Mouse (Mus musculus) liver, embryonic 12.5 days (tissue): Measurements from ENCODE around the gene Olig2. TPM values are rescaled to one million over a fixed set of nuclear protein-coding genes. Genes with fewer than 3 reads are reported as not detected.

ENCODE experiments used
- ATAC-seq: fragments of 200-750 bp; cut with Nextera tagmentation; 2 replicates; pipeline ENCODE4 v1.8.0; 2017; ENCODE audit warnings: moderate number of reproducible peaks, mild to moderate bottlenecking, moderate library complexity
- H3K27ac ChIP-seq: fragments of 300-500 bp; sonication (generic); 2 replicates; pipeline ENCODE4 v1.5.1; 2016; ENCODE audit warnings: mild to moderate bottlenecking
- H3K27me3 ChIP-seq: fragments of 300-500 bp; sonication (generic); replicated peaks from 2 replicates; pipeline ENCODE4 v1.6.1; 2016; ENCODE audit warnings: mild to moderate bottlenecking, moderate library complexity
- H3K36me3 ChIP-seq: fragments of 300-500 bp; sonication (generic); 2 replicates; pipeline ENCODE4 v1.6.1; 2016; ENCODE audit warnings: mild to moderate bottlenecking, moderate library complexity
- H3K4me1 ChIP-seq: fragments of 300-500 bp; sonication (generic); 2 replicates; pipeline ENCODE4 v1.6.1; 2016
- H3K4me2 ChIP-seq: fragments of 300-500 bp; sonication (generic); 2 replicates; pipeline ENCODE4 v1.6.1; 2016; ENCODE audit warnings: mild to moderate bottlenecking, moderate library complexity
- H3K4me3 ChIP-seq: fragments of 300-500 bp; sonication (generic); 2 replicates; pipeline ENCODE4 v1.5.1; 2016; ENCODE audit warnings: mild to moderate bottlenecking, moderate library complexity
- H3K9ac ChIP-seq: fragments of 300-500 bp; sonication (generic); 2 replicates; pipeline ENCODE4 v1.6.1; 2016; ENCODE audit warnings: mild to moderate bottlenecking, moderate library complexity
- H3K9me3 ChIP-seq: fragments of 300-500 bp; sonication (generic); replicated peaks from 2 replicates; pipeline ENCODE4 v1.6.1; 2016; ENCODE audit warnings: mild to moderate bottlenecking, moderate library complexity
- WGBS: fragments of 180-500 bp; shearing (Covaris S2); methylation state at CpG from one replicate; pipeline ENCODE4 v1.1.7; 2016; ENCODE audit not compliant: insufficient replicate concordance; 5-methylcytosine and 5-hydroxymethylcytosine counted together
- polyA plus RNA-seq: library from polyadenylated mRNA; unstranded; fragments of >200 nt; fragmentation: Nextera tagmentation; extraction: Ambion mirVana; gene quantifications from 2 replicates; pipeline ENCODE4 v1.2.1, GENCODE M21; 2016

Olig2 gene
- polyA plus RNA-seq, 1 experiment from 2014 or later = not detected

DNA sequence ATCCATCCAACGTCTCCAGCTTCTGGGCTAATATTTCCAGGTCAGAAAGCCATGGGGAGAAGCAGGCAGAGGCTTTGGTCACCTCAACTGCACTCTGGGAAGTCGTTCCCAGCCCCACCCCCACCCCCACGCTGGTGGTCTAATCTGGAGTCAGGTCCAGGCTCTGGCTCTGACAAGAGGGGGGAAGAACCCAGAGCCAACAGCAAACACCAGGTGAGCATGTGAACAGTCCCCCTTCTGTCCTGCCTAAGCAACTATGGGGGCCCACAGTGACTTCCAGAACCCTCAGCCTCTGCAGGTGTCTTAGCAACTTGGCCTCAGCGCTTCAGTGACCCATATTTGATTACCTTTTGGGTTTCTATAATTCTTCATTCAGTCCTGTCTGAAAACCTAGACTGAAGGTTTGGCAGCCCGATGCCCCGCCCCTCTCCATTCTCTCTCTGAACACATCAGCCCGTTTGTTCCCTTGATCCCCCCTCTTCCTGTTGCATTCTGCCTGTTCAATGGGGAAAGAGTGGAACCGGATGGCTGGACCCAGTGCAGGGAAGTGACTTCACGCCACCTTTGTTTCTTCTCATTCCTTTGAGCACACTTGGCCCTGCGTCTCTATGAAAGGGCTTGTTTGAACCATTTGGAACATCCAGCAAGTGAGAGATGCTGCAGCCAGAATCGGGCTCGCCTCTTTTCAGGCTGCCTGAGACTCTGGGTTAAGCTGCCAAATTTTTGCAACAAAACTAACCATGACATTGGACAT, 37.4 kb downstream of the Olig2 start:
- 33% methylated on average over 12 of the region's 12 CpGs for WGBS
- peaks cover 93% of the 10 kb centered on the region for H3K27me3 ChIP-seq
- no peak overlapping the region for H3K4me3 ChIP-seq
- no peaks in the 10 kb centered on the region for H3K9me3 ChIP-seq
- no peaks in the 10 kb centered on the region for H3K4me1 ChIP-seq
- no peak overlapping the region for H3K4me2 ChIP-seq
- no peak overlapping the region for H3K9ac ChIP-seq
- no peak overlapping the region for H3K27ac ChIP-seq
- ATAC-seq = no peak
- H3K36me3 ChIP-seq = no peaks in the 10 kb centered on the region

DNA sequence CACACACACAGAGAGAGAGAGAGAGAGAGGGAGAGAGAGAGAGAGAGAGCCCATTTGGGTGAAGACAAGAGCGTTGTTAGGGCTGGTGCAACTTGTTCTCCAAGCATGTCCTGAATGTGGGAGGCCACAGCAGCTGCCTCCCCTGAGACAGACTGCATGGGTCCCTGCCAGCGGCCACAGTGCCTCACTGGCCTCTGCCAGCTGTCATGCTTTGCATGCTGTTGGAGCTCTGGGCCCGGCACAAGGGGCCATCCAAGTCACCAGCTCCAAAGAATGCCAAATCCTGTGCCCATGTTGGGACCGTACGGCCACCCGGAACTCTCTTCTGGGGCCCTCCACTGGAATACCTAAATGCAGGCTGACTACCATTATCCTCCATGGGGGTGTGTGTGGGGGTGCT, 40.7 kb downstream of the Olig2 start:
- H3K27me3 ChIP-seq = peaks cover 93% of the 10 kb centered on the region
- H3K9ac ChIP-seq = no peak overlapping the region
- H3K4me1 ChIP-seq = peaks cover 12% of the 10 kb centered on the region; the same call in 1 of the 2 replicates
- H3K9me3 ChIP-seq = no peaks in the 10 kb centered on the region
- no peaks in the 10 kb centered on the region for H3K36me3 ChIP-seq
- ATAC-seq = no peak
- 73% methylated on average over 6 of the region's 6 CpGs for WGBS
- H3K27ac ChIP-seq = no peak overlapping the region
- no peak overlapping the region for H3K4me3 ChIP-seq
- no peak overlapping the region for H3K4me2 ChIP-seq

GRCm38 (mm10) chr16:91268724-91269452, 43.6 kb downstream of the Olig2 start:
- Histone ChIP-seq H3K4me3 (no peak overlapping the region; the same call in 1 of the 2 replicates), H3K4me1 (peaks cover 12% of the 10 kb centered on the region; the same call in 1 of the 2 replicates), H3K36me3 (no peaks in the 10 kb centered on the region), H3K27ac (no peak overlapping the region), H3K4me2 (peak overlapping the region; percentile 58; the same call in 1 of the 2 replicates), H3K27me3 (peaks cover 94% of the 10 kb centered on the region), H3K9ac (no peak overlapping the region), H3K9me3 (no peaks in the 10 kb centered on the region)
- no peak for ATAC-seq
- WGBS = 14% methylated on average over 13 of the region's 13 CpGs

GRCm38 (mm10) chr16:91269468-91270211, 44.4 kb downstream of the Olig2 start, which contains the start of gene Olig1:
Olig1 (plus strand) TSS chr16:91269772.
- Histone ChIP-seq H3K4me2 (peak within 1 kb of the TSS; percentile 58), H3K9ac (no peak within 1 kb of the TSS), H3K27me3 (peaks cover 98% of the 10 kb centered on the region), H3K4me3 (peak within 1 kb of the TSS; percentile 37), H3K36me3 (no peaks in the 10 kb centered on the region), H3K4me1 (peaks cover 12% of the 10 kb centered on the region; the same call in 1 of the 2 replicates), H3K27ac (no peak within 1 kb of the TSS), H3K9me3 (no peaks in the 10 kb centered on the region)
- 2% methylated on average over 64 of the region's 64 CpGs for WGBS
- peak; percentile 58; the same call in 1 of the 2 replicates for ATAC-seq

GRCm38 (mm10) chr16:91270212-91270971, 45.1 kb downstream of the Olig2 start:
- WGBS = 2% methylated on average over 63 of the region's 63 CpGs
- Histone ChIP-seq H3K27me3 (peaks cover 99% of the 10 kb centered on the region), H3K4me1 (peaks cover 12% of the 10 kb centered on the region; the same call in 1 of the 2 replicates)

DNA sequence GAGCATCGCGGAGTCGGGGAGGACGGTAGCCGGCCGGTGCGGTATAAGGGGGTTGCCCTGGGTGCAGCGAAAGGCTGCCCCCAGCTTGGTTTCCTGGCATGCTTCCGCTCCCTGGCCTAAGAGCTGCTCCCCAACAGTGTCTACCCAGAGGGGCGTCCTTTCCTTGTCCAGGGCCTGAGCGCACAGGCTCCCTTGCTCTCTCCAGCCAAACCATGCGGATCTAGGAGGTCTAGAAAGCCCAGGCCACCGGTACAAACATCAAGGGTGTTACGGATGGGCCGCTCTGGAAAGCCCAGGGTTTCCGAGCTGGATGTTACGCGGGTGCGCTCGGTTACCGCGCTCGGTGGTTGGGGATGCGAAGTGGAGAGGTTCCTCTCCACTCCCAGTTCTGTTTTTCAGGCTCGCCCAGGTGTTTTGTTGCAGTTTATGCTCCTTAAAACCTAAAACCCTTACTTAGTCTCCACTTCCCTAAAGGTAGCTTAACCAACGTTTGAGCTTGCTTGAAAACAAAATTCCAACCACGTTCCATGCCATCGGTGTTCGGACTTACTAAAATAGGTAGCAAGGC, 45.8 kb downstream of the Olig2 start:
- H3K9me3 ChIP-seq = no peaks in the 10 kb centered on the region
- ATAC-seq = no peak
- H3K36me3 ChIP-seq = no peaks in the 10 kb centered on the region
- H3K4me3 ChIP-seq = 0 out of 2 replicates have a peak overlapping the region, but pooled peaks have one; percentile 37
- no peak overlapping the region for H3K27ac ChIP-seq
- H3K4me2 ChIP-seq = no peak overlapping the region
- H3K4me1 ChIP-seq = peaks cover 12% of the 10 kb centered on the region; the same call in 1 of the 2 replicates
- 3% methylated on average over 29 of the region's 29 CpGs for WGBS
- H3K27me3 ChIP-seq = peaks cover 99% of the 10 kb centered on the region
- no peak overlapping the region for H3K9ac ChIP-seq

More at GRCm38 (mm10) chr16:91270212-91270971, 45.1 kb downstream of the Olig2 start:
- Histone ChIP-seq H3K36me3 (no peaks in the 10 kb centered on the region), H3K4me3 (peak overlapping the region; percentile 37), H3K9ac (no peak overlapping the region), H3K4me2 (peak overlapping the region; percentile 58), H3K27ac (no peak overlapping the region), H3K9me3 (no peaks in the 10 kb centered on the region)
- ATAC-seq = no peak

DNA sequence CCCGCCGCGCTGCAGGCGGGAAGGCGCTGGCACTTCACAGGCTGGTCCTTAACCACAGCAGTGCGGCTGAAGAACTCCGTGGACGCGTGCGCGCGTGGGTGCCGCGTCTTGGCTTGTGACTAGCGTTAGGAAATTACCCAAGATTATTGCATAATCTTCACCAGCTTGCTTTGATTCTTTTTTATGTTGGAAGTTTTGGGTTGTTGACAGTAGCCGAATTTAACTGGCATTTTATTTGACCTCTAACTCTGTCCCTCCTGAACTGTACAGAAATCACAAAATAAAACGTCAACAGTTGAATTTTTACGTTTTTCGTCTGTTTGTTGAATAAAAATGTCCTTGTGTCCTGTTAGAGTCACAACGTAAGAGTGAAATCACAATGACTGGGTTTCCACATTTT, 46.4 kb downstream of the Olig2 start:
- no peak for ATAC-seq

More for the DNA sequence above, 46.4 kb downstream of the Olig2 start:
- peaks cover 12% of the 10 kb centered on the region; the same call in 1 of the 2 replicates for H3K4me1 ChIP-seq
- H3K27me3 ChIP-seq = peaks cover 99% of the 10 kb centered on the region
- no peak overlapping the region for H3K4me3 ChIP-seq
- no peak overlapping the region for H3K27ac ChIP-seq
- H3K36me3 ChIP-seq = no peaks in the 10 kb centered on the region
- H3K9me3 ChIP-seq = no peaks in the 10 kb centered on the region
- H3K9ac ChIP-seq = no peak overlapping the region
- WGBS = 5% methylated on average over 20 of the region's 20 CpGs
- no peak overlapping the region for H3K4me2 ChIP-seq

Other genes with a start within 250 kb of the Olig2 start
- 19.8 and 20.5 TPM in 2 replicates for gene Synj1, start 214.1 kb upstream of the Olig2 start, polyA plus RNA-seq
- gene Paxbp1, start 180.9 kb upstream of the Olig2 start, polyA plus RNA-seq = 32.8 and 33.8 TPM in 2 replicates
- gene 4932438H23Rik, start 130.3 kb upstream of the Olig2 start, polyA plus RNA-seq = not detected in 2 replicates
- gene Olig1, start 44.3 kb downstream of the Olig2 start, polyA plus RNA-seq = not detected in 2 replicates
- 63.5 and 65.7 TPM in 2 replicates for gene Ifnar2, start 147.3 kb downstream of the Olig2 start, polyA plus RNA-seq
- gene Gm21970, start 166.3 kb downstream of the Olig2 start, polyA plus RNA-seq = not detected in 2 replicates
- gene Il10rb, start 180.7 kb downstream of the Olig2 start, polyA plus RNA-seq = 26.0 and 27.0 TPM in 2 replicates